Mouse (Mus musculus): ENCODE measurements around the gene Nacc1.
A peak's percentile ranks its signal among the peaks of the same experiment; 100 is the strongest.

GRCm38 (mm10) chr8:84660819-84661457 is 26.7 kb downstream of the Nacc1 start:
- peak; percentile 20; the same call in 1 of the 2 replicates for TF ChIP-seq POLR2A (IDR thresholded peaks at IDR 0.05; ENCODE audit: low read depth, low read length)
- no peak for TF ChIP-seq CTCF (IDR thresholded peaks at IDR 0.05; ENCODE audit: borderline replicate concordance, insufficient read depth, low read length)

Measured in embryonic fibroblast, embryonic 13.5 days (primary cell).